Mouse (Mus musculus): ENCODE results near the gene Rora.

DNA sequence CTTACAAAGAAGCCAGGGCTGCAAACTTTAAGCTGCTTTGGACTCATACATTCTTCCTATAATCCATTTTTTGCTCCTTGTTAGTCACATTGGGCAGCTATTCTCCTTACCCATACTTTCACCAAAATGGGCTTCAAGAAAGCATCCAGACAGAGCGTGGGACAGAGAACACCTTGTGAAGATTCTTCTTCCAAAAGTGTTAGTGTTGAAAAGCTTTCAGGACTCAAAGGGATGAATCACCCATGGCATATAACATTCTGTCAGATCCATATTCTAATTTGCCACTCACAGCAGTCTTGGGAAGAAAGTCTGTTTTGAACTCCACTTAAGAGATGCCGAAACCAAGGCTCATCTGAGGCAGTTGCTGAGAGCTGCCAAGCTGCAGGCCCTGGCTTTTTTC, 222.2 kb downstream of the Rora start:
- TF ChIP-seq CTCF (IDR thresholded peaks at IDR 0.05; ENCODE audit: control insufficient read depth, insufficient read depth, insufficient read length) = no peak
- no peak for TF ChIP-seq CEBPB (IDR thresholded peaks at IDR 0.05; ENCODE audit: low read depth)
- TF ChIP-seq MYOG (IDR thresholded peaks at IDR 0.05; ENCODE audit: control insufficient read depth, extremely low read depth, insufficient read length) = no peak
- no peak for TF ChIP-seq USF1 (IDR thresholded peaks at IDR 0.05; ENCODE audit: low read depth)
- TF ChIP-seq MAX (IDR thresholded peaks at IDR 0.05) = no peak
- no peak for TF ChIP-seq MYOD1 (IDR thresholded peaks at IDR 0.05; ENCODE audit: control insufficient read depth, insufficient read length, low read depth)
